Mouse (Mus musculus) G1E (cell line): Measurements from ENCODE around the gene Rnf141.

Source experiments
- CTCF ChIP-seq: IDR thresholded peaks from 2 replicates; pipeline ENCODE4 v1.5.1; 2012; ENCODE audit warnings: low read depth, low read length, inconsistent platforms, mixed read lengths
- GATA1 ChIP-seq: IDR thresholded peaks from 2 replicates; pipeline ENCODE4 v1.6.1; 2012; ENCODE audit warnings: borderline replicate concordance, low read length, inconsistent platforms, mixed read lengths
- GATA2 ChIP-seq: IDR thresholded peaks from 2 replicates; pipeline ENCODE4 v1.6.1; 2012; ENCODE audit warnings: low read depth, low read length, inconsistent platforms, borderline replicate concordance
- POLR2AphosphoS5 ChIP-seq: IDR thresholded peaks from 2 replicates; pipeline ENCODE4 v1.6.1; 2012; ENCODE audit warnings: low read depth, low read length, inconsistent platforms; ENCODE audit not compliant: insufficient replicate concordance
- TAL1 ChIP-seq: conservative IDR thresholded peaks from 2 replicates; pipeline ENCODE4 v1.6.1; 2012; ENCODE audit warnings: low read depth, low read length, inconsistent platforms, mixed read lengths

- no peak for TF ChIP-seq CTCF
- no peak for TF ChIP-seq TAL1
- TF ChIP-seq POLR2AphosphoS5: no peak
- TF ChIP-seq GATA1: no peak
- TF ChIP-seq GATA2: no peak
These were observed 10.3 kb upstream of the Rnf141 start for GRCm38 (mm10) chr7:110854519-110854918.
